Mouse (Mus musculus): ENCODE measurements around the gene Bmp2k. TPM values are rescaled to one million over a fixed set of nuclear protein-coding genes. Genes with fewer than 3 reads are reported as not detected.

Gene Bmp2k
- polyA plus RNA-seq (2015; fragmentation: Nextera tagmentation; extraction: Ambion mirVana): 14.4 and 14.6 TPM in 2 replicates

DNA sequence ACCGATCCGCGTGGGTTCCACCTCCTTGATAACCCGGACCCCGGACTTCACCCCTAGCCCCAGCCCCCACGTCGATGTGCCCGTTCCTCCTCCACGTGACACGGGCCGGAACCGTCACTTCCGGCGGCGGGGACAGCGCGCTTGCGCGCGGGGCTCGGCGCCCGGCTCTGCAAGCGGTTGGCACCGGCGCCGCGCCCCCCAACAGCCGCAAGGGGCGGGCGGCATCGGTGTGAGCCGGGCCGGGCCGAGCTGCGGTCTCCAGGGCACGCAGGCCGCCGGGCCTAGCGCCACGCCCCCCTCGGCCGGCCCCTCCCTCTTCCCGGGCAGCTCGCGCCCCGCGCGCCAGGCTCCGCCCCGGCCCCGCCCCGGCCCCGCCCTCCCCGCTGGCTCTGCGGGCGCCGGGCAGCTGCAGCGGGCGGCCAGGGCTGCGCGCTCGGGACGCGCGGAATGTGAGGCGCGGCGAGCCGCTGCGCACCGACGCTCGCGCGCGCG is at the start of gene Bmp2k:
Gene Bmp2k (plus strand): TSS at position 380 of the 492 bp plus-strand sequence.
- H3K27ac ChIP-seq (replicated peaks): peak within 1 kb of the TSS; percentile 94
- peak within 1 kb of the TSS; percentile 66 for H3K4me3 ChIP-seq (replicated peaks)
- H3K36me3 ChIP-seq: no peaks in the 10 kb centered on the region
- no peaks in the 10 kb centered on the region for H3K27me3 ChIP-seq
- peak within 1 kb of the TSS; percentile 70 for H3K9ac ChIP-seq
- WGBS: under 1% methylated on average over 51 of the region's 78 CpGs
- peak within 1 kb of the TSS; percentile 78 for H3K4me2 ChIP-seq (replicated peaks)
- H3K9me3 ChIP-seq (replicated peaks): no peaks in the 10 kb centered on the region
- peaks cover 16% of the 10 kb centered on the region for H3K4me1 ChIP-seq
- peak; percentile 95 for ATAC-seq (ENCODE audit: insufficient number of reproducible peaks, low FRiP score, low TSS enrichment, low read depth)

DNA sequence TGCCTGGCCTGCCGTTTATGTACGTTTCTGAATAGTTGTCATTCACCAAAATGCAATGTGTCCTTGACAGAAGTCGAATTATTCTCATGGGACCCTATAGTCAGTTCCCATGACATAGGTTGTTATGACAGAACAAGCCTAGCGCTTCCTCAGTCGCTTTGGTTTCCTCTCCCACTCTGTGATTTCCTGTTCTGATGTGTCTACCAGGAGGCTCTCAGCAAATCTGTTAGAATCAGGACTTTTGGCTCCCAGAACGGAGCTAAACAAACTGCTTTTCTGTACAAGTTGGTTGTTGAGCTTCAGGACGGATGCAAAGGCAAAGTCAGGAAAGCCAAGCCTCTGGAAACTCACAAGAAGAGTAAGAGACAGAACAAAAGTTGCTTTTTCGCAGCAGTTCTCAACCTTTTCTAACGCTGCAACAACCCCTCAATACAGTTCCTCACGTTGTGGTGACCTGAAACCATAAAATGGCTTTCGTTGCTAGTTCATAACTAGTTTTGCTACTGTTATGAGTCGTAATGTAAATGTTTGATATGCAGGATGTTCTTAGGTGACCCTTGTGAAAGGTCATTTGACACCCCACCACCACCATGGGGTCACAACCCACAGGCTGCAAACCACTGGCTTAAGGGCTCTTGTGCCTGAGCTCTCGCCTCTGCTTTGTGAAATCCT is 48.5 kb upstream of the Bmp2k start:
- H3K27me3 ChIP-seq: no peaks in the 10 kb centered on the region
- no peak overlapping the region for H3K4me3 ChIP-seq (replicated peaks)
- H3K9ac ChIP-seq: no peak overlapping the region
- H3K27ac ChIP-seq (replicated peaks): no peak overlapping the region
- H3K9me3 ChIP-seq (replicated peaks): no peaks in the 10 kb centered on the region
- H3K4me2 ChIP-seq (replicated peaks): no peak overlapping the region
- WGBS: 81% methylated on average over 13 of the region's 13 CpGs
- ATAC-seq (ENCODE audit: insufficient number of reproducible peaks, low FRiP score, low TSS enrichment, low read depth): no peak
- H3K36me3 ChIP-seq: no peaks in the 10 kb centered on the region
- no peaks in the 10 kb centered on the region for H3K4me1 ChIP-seq

DNA sequence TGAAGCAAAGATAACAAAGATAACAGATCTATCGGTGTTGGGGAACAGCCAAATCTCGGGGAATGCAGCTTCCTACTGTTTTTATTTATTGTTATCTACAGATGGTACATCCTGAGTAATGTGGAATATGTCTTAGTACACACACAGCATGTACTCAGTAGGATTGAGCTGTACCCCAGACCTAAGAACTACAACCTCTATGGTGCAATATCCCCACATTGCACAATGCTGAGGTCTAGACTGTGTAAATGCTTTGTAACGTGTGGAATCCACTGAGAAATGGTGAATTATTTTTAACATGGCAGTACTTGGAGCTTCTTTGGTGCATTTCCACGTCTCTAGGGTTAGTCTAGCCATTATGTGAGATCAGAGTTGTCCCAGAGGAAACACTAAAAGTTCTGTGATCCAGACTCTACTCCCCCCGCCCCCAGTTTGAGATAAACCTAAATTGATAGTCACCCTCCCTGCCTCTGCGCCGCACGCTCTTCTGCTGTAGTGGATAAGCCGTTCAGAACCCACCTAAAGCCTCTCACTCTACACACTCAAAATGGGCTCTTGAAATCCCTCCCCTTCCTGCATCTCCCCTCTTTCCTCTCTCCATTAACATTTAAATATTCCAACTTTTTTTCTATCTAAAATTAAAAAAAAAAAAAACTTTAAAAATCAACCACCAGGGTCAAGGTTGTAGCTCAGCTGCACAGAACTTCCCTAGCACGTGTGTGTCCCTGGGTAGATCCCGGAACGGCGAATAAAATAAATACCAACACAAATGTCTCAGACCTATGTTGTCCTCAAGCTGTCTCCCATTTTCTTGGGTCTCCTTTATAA is 47.4 kb upstream of the Bmp2k start:
- 87% methylated on average over 13 of the region's 13 CpGs for WGBS
- H3K4me1 ChIP-seq: no peaks in the 10 kb centered on the region
- no peak overlapping the region for H3K9ac ChIP-seq
- no peaks in the 10 kb centered on the region for H3K9me3 ChIP-seq (replicated peaks)
- H3K4me2 ChIP-seq (replicated peaks): no peak overlapping the region
- no peaks in the 10 kb centered on the region for H3K36me3 ChIP-seq
- no peak for ATAC-seq (ENCODE audit: insufficient number of reproducible peaks, low FRiP score, low TSS enrichment, low read depth)
- no peak overlapping the region for H3K27ac ChIP-seq (replicated peaks)
- H3K4me3 ChIP-seq (replicated peaks): no peak overlapping the region
- no peaks in the 10 kb centered on the region for H3K27me3 ChIP-seq

DNA sequence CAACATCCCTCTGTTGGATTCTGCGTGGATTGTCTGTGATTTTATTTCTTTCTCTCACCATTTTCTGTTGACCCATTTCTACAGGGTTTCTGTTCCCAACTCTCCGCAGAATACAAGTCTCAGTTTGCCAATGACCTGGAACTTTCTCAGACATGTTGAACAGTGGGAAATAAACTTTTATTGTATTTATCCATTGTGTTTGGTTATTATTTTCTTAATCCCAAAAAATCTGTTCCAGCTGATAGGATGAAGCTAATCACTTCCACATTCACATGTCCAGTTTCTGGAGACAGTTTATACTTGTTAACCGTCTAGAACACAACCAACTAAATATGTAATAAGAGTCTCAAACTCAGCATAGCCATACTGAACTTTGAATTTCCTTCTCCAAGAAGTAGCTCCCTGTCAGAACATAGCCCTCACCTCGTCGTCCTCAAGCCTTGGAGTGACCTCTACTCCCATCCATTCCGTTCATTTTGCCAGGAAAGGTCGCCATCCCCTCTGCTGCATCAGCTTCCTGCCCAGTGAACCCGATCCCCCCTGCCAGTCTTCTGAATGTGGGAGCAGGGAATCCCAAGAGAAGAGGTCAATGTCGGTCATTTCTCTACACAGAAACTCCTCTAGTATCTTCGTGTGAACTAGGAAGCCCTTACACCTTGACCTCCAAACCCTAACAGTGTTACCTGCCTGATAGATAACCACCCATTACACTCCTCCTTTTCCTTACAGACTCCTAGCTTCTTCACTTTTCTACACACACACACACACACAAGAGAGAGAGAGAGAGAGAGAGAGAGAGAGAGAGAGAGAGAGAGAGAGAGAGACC is 46.6 kb upstream of the Bmp2k start:
- no peaks in the 10 kb centered on the region for H3K4me1 ChIP-seq
- WGBS: 64% methylated on average over 10 of the region's 10 CpGs
- no peak overlapping the region for H3K9ac ChIP-seq
- H3K4me2 ChIP-seq (replicated peaks): no peak overlapping the region
- H3K27ac ChIP-seq (replicated peaks): no peak overlapping the region
- no peaks in the 10 kb centered on the region for H3K36me3 ChIP-seq
- no peak for ATAC-seq (ENCODE audit: insufficient number of reproducible peaks, low FRiP score, low TSS enrichment, low read depth)
- H3K9me3 ChIP-seq (replicated peaks): no peaks in the 10 kb centered on the region
- no peak overlapping the region for H3K4me3 ChIP-seq (replicated peaks)
- H3K27me3 ChIP-seq: no peaks in the 10 kb centered on the region

DNA sequence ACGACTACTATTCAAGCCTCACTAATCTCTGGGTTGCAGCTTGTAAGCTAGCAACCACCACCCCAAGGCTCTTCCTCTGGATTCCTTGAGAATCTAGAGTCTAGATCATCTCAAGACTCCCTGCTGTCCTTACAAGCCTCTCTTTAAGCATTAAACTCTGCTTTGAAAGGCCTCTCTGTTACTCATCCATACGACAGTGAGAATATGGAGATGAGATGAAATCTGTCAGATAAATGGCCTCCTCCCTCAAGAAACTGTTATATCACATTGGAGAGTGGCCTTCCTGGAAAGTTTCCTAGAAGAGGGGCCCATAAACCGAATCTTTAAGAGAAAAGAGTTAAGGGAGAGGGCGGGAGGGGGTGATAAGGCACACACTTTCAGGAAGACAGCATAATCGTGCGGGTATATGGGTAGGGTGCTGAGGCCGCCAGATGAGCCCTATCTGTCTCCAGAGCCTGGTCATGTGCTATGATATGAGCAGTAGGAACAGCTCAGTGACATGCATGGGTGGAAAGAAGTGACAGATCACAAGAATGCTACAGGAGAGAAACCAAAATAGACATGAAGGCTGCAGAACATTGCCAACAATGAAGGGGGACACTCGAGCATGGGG is 45.9 kb upstream of the Bmp2k start:
- no peak overlapping the region for H3K9ac ChIP-seq
- H3K36me3 ChIP-seq: no peaks in the 10 kb centered on the region
- no peaks in the 10 kb centered on the region for H3K9me3 ChIP-seq (replicated peaks)
- H3K4me2 ChIP-seq (replicated peaks): no peak overlapping the region
- H3K27ac ChIP-seq (replicated peaks): no peak overlapping the region
- no peak overlapping the region for H3K4me3 ChIP-seq (replicated peaks)
- no peaks in the 10 kb centered on the region for H3K4me1 ChIP-seq
- 76% methylated on average over 8 of the region's 8 CpGs for WGBS
- ATAC-seq (ENCODE audit: insufficient number of reproducible peaks, low FRiP score, low TSS enrichment, low read depth): no peak
- H3K27me3 ChIP-seq: no peaks in the 10 kb centered on the region

DNA sequence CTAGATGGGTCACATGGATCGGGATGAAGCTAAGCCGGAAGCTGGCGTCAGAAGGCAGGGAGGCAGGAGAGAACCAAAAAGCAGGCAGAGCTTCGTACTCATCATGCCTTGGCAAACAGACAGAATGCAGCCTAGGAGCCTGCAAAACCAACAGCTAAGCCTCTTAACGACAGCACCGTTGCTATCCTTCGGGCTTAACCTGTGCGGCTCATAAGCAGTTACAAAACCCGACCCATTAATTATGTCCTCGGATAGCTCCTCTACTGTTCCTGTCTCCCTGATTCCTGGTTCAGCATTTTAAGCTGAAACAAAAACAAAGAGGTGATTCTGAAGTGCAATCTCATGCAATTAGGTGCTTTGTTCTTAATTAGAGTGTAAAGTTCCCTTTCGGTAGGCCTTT is 43.4 kb upstream of the Bmp2k start:
- Histone ChIP-seq H3K36me3 (no peaks in the 10 kb centered on the region), H3K27ac (replicated peaks) (no peak overlapping the region), H3K4me3 (replicated peaks) (no peak overlapping the region), H3K27me3 (no peaks in the 10 kb centered on the region), H3K9me3 (replicated peaks) (no peaks in the 10 kb centered on the region), H3K9ac (no peak overlapping the region), H3K4me2 (replicated peaks) (no peak overlapping the region), H3K4me1 (no peaks in the 10 kb centered on the region)
- WGBS: 55% methylated on average over 11 of the region's 11 CpGs
- ATAC-seq (ENCODE audit: insufficient number of reproducible peaks, low FRiP score, low TSS enrichment, low read depth): no peak

DNA sequence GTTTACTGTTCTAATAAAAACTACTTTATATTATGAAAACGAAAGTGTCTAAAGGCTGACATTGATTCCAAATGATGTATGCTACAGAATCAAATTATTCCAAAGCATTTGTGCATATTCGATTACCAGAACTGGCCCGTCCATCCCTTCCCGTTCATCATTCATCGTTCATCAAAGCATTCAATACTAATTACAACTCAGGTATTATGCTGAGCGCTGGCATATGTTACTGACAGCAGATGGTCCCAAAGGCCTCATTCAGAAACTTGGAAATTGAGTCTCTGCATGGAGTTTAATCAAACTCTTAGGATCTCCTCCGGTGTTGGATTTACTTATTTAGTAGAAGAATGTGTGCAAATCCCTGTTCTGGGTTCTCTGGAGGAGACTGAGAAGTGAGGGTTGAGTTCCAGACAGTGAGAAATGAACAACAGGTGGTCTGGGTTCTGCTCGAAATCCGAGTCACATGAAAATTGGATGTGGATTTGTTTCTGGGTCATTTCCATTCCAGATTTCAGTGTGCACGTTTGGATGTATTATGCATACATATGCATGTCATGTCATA is 42.9 kb upstream of the Bmp2k start:
- no peaks in the 10 kb centered on the region for H3K9me3 ChIP-seq (replicated peaks)
- no peaks in the 10 kb centered on the region for H3K36me3 ChIP-seq
- no peaks in the 10 kb centered on the region for H3K4me1 ChIP-seq
- no peaks in the 10 kb centered on the region for H3K27me3 ChIP-seq
- H3K9ac ChIP-seq: no peak overlapping the region
- H3K27ac ChIP-seq (replicated peaks): no peak overlapping the region
- no peak overlapping the region for H3K4me3 ChIP-seq (replicated peaks)
- no peak for ATAC-seq (ENCODE audit: insufficient number of reproducible peaks, low FRiP score, low TSS enrichment, low read depth)
- H3K4me2 ChIP-seq (replicated peaks): no peak overlapping the region
- 51% methylated on average over 10 of the region's 10 CpGs for WGBS

DNA sequence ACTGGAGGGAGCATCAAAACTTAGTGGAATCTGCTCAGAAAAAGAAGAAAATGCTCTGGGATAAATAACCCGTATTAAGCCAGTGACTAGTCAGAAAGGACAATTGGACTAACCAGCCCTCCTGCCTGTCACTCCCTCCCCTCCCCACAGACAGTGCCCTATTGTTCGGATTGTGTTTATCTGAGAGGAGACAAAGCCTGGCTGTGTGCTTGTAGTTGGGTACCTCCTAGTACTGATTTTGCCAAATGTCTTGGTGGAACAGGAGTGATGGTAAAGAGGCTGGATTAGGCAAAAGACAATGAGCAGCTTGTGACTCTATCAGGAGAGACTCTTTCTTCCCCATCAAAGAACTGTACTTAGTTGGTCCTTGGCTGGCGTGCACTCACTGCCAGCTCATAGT is 40.6 kb upstream of the Bmp2k start:
- no peaks in the 10 kb centered on the region for H3K4me1 ChIP-seq
- no peak for ATAC-seq (ENCODE audit: insufficient number of reproducible peaks, low FRiP score, low TSS enrichment, low read depth)
- no peak overlapping the region for H3K27ac ChIP-seq (replicated peaks)
- no peaks in the 10 kb centered on the region for H3K36me3 ChIP-seq
- H3K9me3 ChIP-seq (replicated peaks): no peaks in the 10 kb centered on the region
- no peak overlapping the region for H3K4me2 ChIP-seq (replicated peaks)
- H3K27me3 ChIP-seq: no peaks in the 10 kb centered on the region
- no peak overlapping the region for H3K9ac ChIP-seq
- 53% methylated on average over 3 of the region's 3 CpGs for WGBS
- H3K4me3 ChIP-seq (replicated peaks): no peak overlapping the region

DNA sequence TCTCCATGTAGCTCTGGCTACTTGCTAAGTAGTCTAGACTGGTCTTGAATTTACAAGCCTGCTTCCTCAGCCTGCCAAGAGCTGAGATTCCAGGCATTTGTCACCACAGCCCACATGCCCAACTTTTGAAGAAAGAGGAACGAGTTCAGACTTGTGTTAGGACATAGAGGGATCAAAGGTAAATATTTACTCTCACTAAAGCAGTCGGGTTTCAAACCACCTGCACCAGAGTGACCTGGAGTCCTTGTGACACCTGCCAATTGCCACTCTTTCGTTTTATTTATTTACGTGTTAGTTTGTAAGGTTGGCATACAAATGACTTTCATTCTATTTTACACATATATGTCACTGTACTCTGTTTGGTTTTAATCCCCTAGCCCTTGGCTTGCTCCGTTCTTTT is 36.4 kb upstream of the Bmp2k start:
- Histone ChIP-seq H3K4me1 (0 out of 2 replicates have a peak, but pooled peaks cover 7% of the 10 kb centered on the region), H3K9me3 (replicated peaks) (no peaks in the 10 kb centered on the region), H3K27ac (replicated peaks) (no peak overlapping the region), H3K9ac (no peak overlapping the region), H3K36me3 (no peaks in the 10 kb centered on the region), H3K27me3 (no peaks in the 10 kb centered on the region), H3K4me2 (replicated peaks) (no peak overlapping the region), H3K4me3 (replicated peaks) (no peak overlapping the region)
- WGBS: 66% methylated on average over 5 of the region's 5 CpGs
- no peak for ATAC-seq (ENCODE audit: insufficient number of reproducible peaks, low FRiP score, low TSS enrichment, low read depth)

DNA sequence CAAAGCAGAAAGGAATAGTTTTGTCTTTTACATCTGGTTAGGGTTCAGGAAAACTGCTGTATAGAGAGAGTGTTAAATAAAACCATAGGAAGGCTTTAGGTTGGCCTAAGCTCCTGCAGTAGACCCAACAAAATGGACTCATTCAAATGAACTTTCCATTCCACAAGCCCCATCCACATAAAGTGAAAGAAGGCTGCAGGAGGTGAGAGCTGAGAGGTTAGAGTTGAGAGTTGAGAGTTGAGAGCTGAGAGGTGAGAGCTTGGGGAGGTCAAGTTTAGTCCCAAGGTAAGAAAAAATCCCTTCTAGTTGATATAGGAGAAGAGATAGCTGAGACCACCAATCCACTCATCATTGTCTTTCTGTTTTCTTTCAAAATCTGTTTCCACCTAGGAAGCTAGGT is 35.6 kb upstream of the Bmp2k start:
- no peak overlapping the region for H3K27ac ChIP-seq (replicated peaks)
- H3K9ac ChIP-seq: no peak overlapping the region
- no peak for ATAC-seq (ENCODE audit: insufficient number of reproducible peaks, low FRiP score, low TSS enrichment, low read depth)
- H3K27me3 ChIP-seq: no peaks in the 10 kb centered on the region
- H3K9me3 ChIP-seq (replicated peaks): no peaks in the 10 kb centered on the region
- H3K4me3 ChIP-seq (replicated peaks): no peak overlapping the region
- 0 out of 2 replicates have a peak, but pooled peaks cover 7% of the 10 kb centered on the region for H3K4me1 ChIP-seq
- H3K36me3 ChIP-seq: no peaks in the 10 kb centered on the region
- no peak overlapping the region for H3K4me2 ChIP-seq (replicated peaks)
